Mouse (Mus musculus): ENCODE measurements around the gene Abat. TPM values are rescaled to one million over a fixed set of nuclear protein-coding genes. Genes with fewer than 3 reads are reported as not detected.
A peak's percentile ranks its signal among the peaks of the same experiment; 100 is the strongest.

Gene Abat
- polyA plus RNA-seq, 1 experiment from 2014 or later, result 84.9 TPM

GRCm38 (mm10) chr16:8620315-8621115, 107.3 kb downstream of the Abat start:
- Histone ChIP-seq H3K36me3 (ENCODE audit: control insufficient read depth, insufficient read depth, low read length) (peaks cover 23% of the 10 kb centered on the region; the same call in 1 of the 2 replicates), H3K27me3 (ENCODE audit: control insufficient read depth, insufficient read depth, low read length) (no peaks in the 10 kb centered on the region), H3K4me3 (ENCODE audit: low read depth, low read length) (no peak overlapping the region), H3K9me3 (ENCODE audit: control insufficient read depth, low read length) (no peaks in the 10 kb centered on the region), H3K4me2 (ENCODE audit: low read depth, low read length) (no peak overlapping the region), H3K9ac (replicated peaks; ENCODE audit: low read depth, low read length) (no peak overlapping the region), H3K4me1 (ENCODE audit: control insufficient read depth, insufficient read depth, low read length) (no peaks in the 10 kb centered on the region), H3K27ac (ENCODE audit: low read depth, low read length) (no peak overlapping the region)
- no peak for ATAC-seq (ENCODE audit: low read depth)
- 76% methylated on average over 16 of the region's 16 CpGs for WGBS

- no peak for ATAC-seq (ENCODE audit: low read depth)
- Histone ChIP-seq H3K4me2 (ENCODE audit: low read depth, low read length) (no peak overlapping the region), H3K27ac (ENCODE audit: low read depth, low read length) (no peak overlapping the region), H3K4me1 (ENCODE audit: control insufficient read depth, insufficient read depth, low read length) (no peaks in the 10 kb centered on the region), H3K4me3 (ENCODE audit: low read depth, low read length) (no peak overlapping the region), H3K36me3 (ENCODE audit: control insufficient read depth, insufficient read depth, low read length) (no peaks in the 10 kb centered on the region), H3K27me3 (ENCODE audit: control insufficient read depth, insufficient read depth, low read length) (no peaks in the 10 kb centered on the region), H3K9ac (replicated peaks; ENCODE audit: low read depth, low read length) (no peak overlapping the region), H3K9me3 (ENCODE audit: control insufficient read depth, low read length) (no peaks in the 10 kb centered on the region)
- 85% methylated on average over 2 of the region's 2 CpGs for WGBS
Observed at GRCm38 (mm10) chr16:8630419-8630818, 117.2 kb downstream of the Abat start.

GRCm38 (mm10) chr16:8631428-8631827, 118.2 kb downstream of the Abat start:
- 95% methylated on average over 5 of the region's 5 CpGs for WGBS
- H3K4me2 ChIP-seq (ENCODE audit: low read depth, low read length), result no peak overlapping the region
- no peaks in the 10 kb centered on the region for H3K27me3 ChIP-seq (ENCODE audit: control insufficient read depth, insufficient read depth, low read length)
- no peaks in the 10 kb centered on the region for H3K9me3 ChIP-seq (ENCODE audit: control insufficient read depth, low read length)
- H3K27ac ChIP-seq (ENCODE audit: low read depth, low read length), result no peak overlapping the region
- no peak for ATAC-seq (ENCODE audit: low read depth)
- peaks cover 7% of the 10 kb centered on the region for H3K4me1 ChIP-seq (ENCODE audit: control insufficient read depth, insufficient read depth, low read length)
- no peak overlapping the region for H3K4me3 ChIP-seq (ENCODE audit: low read depth, low read length)
- no peaks in the 10 kb centered on the region for H3K36me3 ChIP-seq (ENCODE audit: control insufficient read depth, insufficient read depth, low read length)
- H3K9ac ChIP-seq (replicated peaks; ENCODE audit: low read depth, low read length), result no peak overlapping the region

DNA sequence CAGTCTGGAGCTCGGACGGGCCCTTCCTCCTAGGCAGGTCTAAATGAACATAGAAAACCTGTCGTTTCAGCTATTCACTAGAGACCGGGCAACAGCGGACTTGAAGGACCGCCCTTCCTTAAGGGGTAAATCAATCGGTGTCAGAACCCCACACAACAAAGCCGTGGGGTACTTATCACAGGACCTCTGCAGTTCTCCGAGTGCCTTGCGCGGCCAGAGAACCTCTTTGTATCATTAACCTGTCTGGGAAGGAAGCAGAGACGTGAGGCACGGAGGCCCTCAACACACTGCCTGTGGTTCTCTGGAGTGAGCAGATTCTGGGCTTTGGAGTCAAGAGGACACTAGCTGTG, 123.6 kb downstream of the Abat start:
- peak overlapping the region; percentile 64 for H3K4me3 ChIP-seq (ENCODE audit: low read depth, low read length)
- peak; percentile 25 for ATAC-seq (ENCODE audit: low read depth)
- H3K9me3 ChIP-seq (ENCODE audit: control insufficient read depth, low read length), result no peaks in the 10 kb centered on the region
- peaks cover 15% of the 10 kb centered on the region for H3K4me1 ChIP-seq (ENCODE audit: control insufficient read depth, insufficient read depth, low read length)
- WGBS, result under 1% methylated on average over 13 of the region's 13 CpGs
- peak overlapping the region; percentile 72 for H3K27ac ChIP-seq (ENCODE audit: low read depth, low read length)
- H3K27me3 ChIP-seq (ENCODE audit: control insufficient read depth, insufficient read depth, low read length), result no peaks in the 10 kb centered on the region
- H3K4me2 ChIP-seq (ENCODE audit: low read depth, low read length), result peak overlapping the region; percentile 81
- no peaks in the 10 kb centered on the region for H3K36me3 ChIP-seq (ENCODE audit: control insufficient read depth, insufficient read depth, low read length)
- peak overlapping the region; percentile 64 for H3K9ac ChIP-seq (replicated peaks; ENCODE audit: low read depth, low read length)

GRCm38 (mm10) chr16:8637217-8638051, 124.2 kb downstream of the Abat start, which contains the start of the genes Pmm2 and Tmem186:
Gene Pmm2 (plus strand): TSS chr16:8637674.
Gene Tmem186 (minus strand): TSS chr16:8637712.
- under 1% methylated on average over 59 of the region's 59 CpGs for WGBS
- no peaks in the 10 kb centered on the region for H3K9me3 ChIP-seq (ENCODE audit: control insufficient read depth, low read length)
- ATAC-seq (ENCODE audit: low read depth), result peak; percentile 94
- H3K4me1 ChIP-seq (ENCODE audit: control insufficient read depth, insufficient read depth, low read length), result peaks cover 15% of the 10 kb centered on the region
- peak within 1 kb of the TSS; percentile 81 for H3K4me2 ChIP-seq (ENCODE audit: low read depth, low read length)
- peak within 1 kb of the TSS; percentile 64 for H3K4me3 ChIP-seq (ENCODE audit: low read depth, low read length)
- peak within 1 kb of the TSS; percentile 64 for H3K9ac ChIP-seq (replicated peaks; ENCODE audit: low read depth, low read length)
- no peaks in the 10 kb centered on the region for H3K27me3 ChIP-seq (ENCODE audit: control insufficient read depth, insufficient read depth, low read length)
- no peaks in the 10 kb centered on the region for H3K36me3 ChIP-seq (ENCODE audit: control insufficient read depth, insufficient read depth, low read length)
- peak within 1 kb of the TSS; percentile 72 for H3K27ac ChIP-seq (ENCODE audit: low read depth, low read length)

- H3K4me1 ChIP-seq (ENCODE audit: control insufficient read depth, insufficient read depth, low read length), result peaks cover 15% of the 10 kb centered on the region
- H3K4me3 ChIP-seq (ENCODE audit: low read depth, low read length), result peak overlapping the region; percentile 64
- H3K36me3 ChIP-seq (ENCODE audit: control insufficient read depth, insufficient read depth, low read length), result 0 out of 2 replicates have a peak, but pooled peaks cover 3% of the 10 kb centered on the region
- ATAC-seq (ENCODE audit: low read depth), result no peak
- H3K27ac ChIP-seq (ENCODE audit: low read depth, low read length), result peak overlapping the region; percentile 56; the same call in 1 of the 2 replicates
- peak overlapping the region; percentile 55 for H3K9ac ChIP-seq (replicated peaks; ENCODE audit: low read depth, low read length)
- peak overlapping the region; percentile 81 for H3K4me2 ChIP-seq (ENCODE audit: low read depth, low read length)
- H3K27me3 ChIP-seq (ENCODE audit: control insufficient read depth, insufficient read depth, low read length), result no peaks in the 10 kb centered on the region
- H3K9me3 ChIP-seq (ENCODE audit: control insufficient read depth, low read length), result no peaks in the 10 kb centered on the region
- 57% methylated on average over 7 of the region's 7 CpGs for WGBS
Observed at GRCm38 (mm10) chr16:8638131-8638530, 124.9 kb downstream of the Abat start.

GRCm38 (mm10) chr16:8639466-8640191, 126.4 kb downstream of the Abat start:
- ATAC-seq (ENCODE audit: low read depth), result no peak
- no peaks in the 10 kb centered on the region for H3K9me3 ChIP-seq (ENCODE audit: control insufficient read depth, low read length)
- H3K4me2 ChIP-seq (ENCODE audit: low read depth, low read length), result no peak overlapping the region
- H3K27me3 ChIP-seq (ENCODE audit: control insufficient read depth, insufficient read depth, low read length), result no peaks in the 10 kb centered on the region
- H3K27ac ChIP-seq (ENCODE audit: low read depth, low read length), result no peak overlapping the region
- no peak overlapping the region for H3K9ac ChIP-seq (replicated peaks; ENCODE audit: low read depth, low read length)
- peaks cover 15% of the 10 kb centered on the region for H3K4me1 ChIP-seq (ENCODE audit: control insufficient read depth, insufficient read depth, low read length)
- H3K4me3 ChIP-seq (ENCODE audit: low read depth, low read length), result no peak overlapping the region
- 94% methylated on average over 11 of the region's 11 CpGs for WGBS
- H3K36me3 ChIP-seq (ENCODE audit: control insufficient read depth, insufficient read depth, low read length), result peaks cover 12% of the 10 kb centered on the region; the same call in 1 of the 2 replicates

GRCm38 (mm10) chr16:8643855-8644254, 130.6 kb downstream of the Abat start:
- Histone ChIP-seq H3K9ac (replicated peaks; ENCODE audit: low read depth, low read length) (no peak overlapping the region), H3K4me2 (ENCODE audit: low read depth, low read length) (no peak overlapping the region), H3K27me3 (ENCODE audit: control insufficient read depth, insufficient read depth, low read length) (no peaks in the 10 kb centered on the region), H3K36me3 (ENCODE audit: control insufficient read depth, insufficient read depth, low read length) (peaks cover 42% of the 10 kb centered on the region), H3K4me3 (ENCODE audit: low read depth, low read length) (no peak overlapping the region), H3K4me1 (ENCODE audit: control insufficient read depth, insufficient read depth, low read length) (no peaks in the 10 kb centered on the region; the same call in 1 of the 2 replicates), H3K27ac (ENCODE audit: low read depth, low read length) (no peak overlapping the region), H3K9me3 (ENCODE audit: control insufficient read depth, low read length) (no peaks in the 10 kb centered on the region)
- WGBS, result 82% methylated on average over 2 of the region's 2 CpGs
- peak; percentile 63; the same call in 1 of the 2 replicates for ATAC-seq (ENCODE audit: low read depth)
